Mouse (Mus musculus) intestine, embryonic 14.5 days (tissue): ENCODE measurements around the gene St6galnac3. TPM values are rescaled to one million over a fixed set of nuclear protein-coding genes. Genes with fewer than 3 reads are reported as not detected.

Source experiments
- ATAC-seq: fragments of 200-750 bp; cut with Nextera tagmentation; replicated peaks from 2 replicates; pipeline ENCODE4 v1.8.0; 2017; ENCODE audit warnings: low read depth, moderate number of reproducible peaks, moderate TSS enrichment, moderate library complexity; ENCODE audit not compliant: low FRiP score, low TSS enrichment
- DNase-seq: peaks from one replicate; pipeline ENCODE4 v3.0.0-alpha.2; 2018; ENCODE audit warnings: low spot score
- H3K27ac ChIP-seq: fragments of 300-500 bp; sonication (generic); 2 replicates; pipeline ENCODE4 v1.5.1; 2014; ENCODE audit warnings: low read depth, mild to moderate bottlenecking, control low read depth
- H3K27me3 ChIP-seq: fragments of 300-500 bp; sonication (generic); replicated peaks from 2 replicates; pipeline ENCODE4 v1.6.1; 2014; ENCODE audit warnings: low read length, control low read depth; ENCODE audit not compliant: control insufficient read depth, insufficient read depth
- H3K36me3 ChIP-seq: fragments of 300-500 bp; sonication (generic); 2 replicates; pipeline ENCODE4 v1.6.1; 2014; ENCODE audit warnings: low read length, control low read depth; ENCODE audit not compliant: control insufficient read depth, insufficient read depth
- H3K4me1 ChIP-seq: fragments of 300-500 bp; sonication (generic); replicated peaks from 2 replicates; pipeline ENCODE4 v1.6.1; 2014; ENCODE audit warnings: low read length, control low read depth, mixed read lengths; ENCODE audit not compliant: control insufficient read depth, insufficient read depth
- H3K4me2 ChIP-seq: fragments of 300-500 bp; sonication (generic); 2 replicates; pipeline ENCODE4 v1.6.1; 2014; ENCODE audit warnings: low read length
- H3K4me3 ChIP-seq: fragments of 300-500 bp; sonication (generic); 2 replicates; pipeline ENCODE4 v1.5.1; 2014; ENCODE audit warnings: low read depth, low read length, control low read depth, mixed read lengths
- H3K9ac ChIP-seq: fragments of 300-500 bp; sonication (generic); 2 replicates; pipeline ENCODE4 v1.6.1; 2014; ENCODE audit warnings: mild to moderate bottlenecking, low read length
- H3K9me3 ChIP-seq: fragments of 300-500 bp; sonication (generic); 2 replicates; pipeline ENCODE4 v1.6.1; 2016; ENCODE audit warnings: low read length, control low read depth; ENCODE audit not compliant: control insufficient read depth
- WGBS: fragments of 180-500 bp; shearing (Covaris S2); extraction: QIAGEN DNeasy Blood & Tissue Kit; methylation state at CpG from one replicate; pipeline ENCODE4 v1.1.7; 2014; 5-methylcytosine and 5-hydroxymethylcytosine counted together
- polyA plus RNA-seq: library from polyadenylated mRNA; unstranded; fragments of >200 nt; fragmentation: Nextera tagmentation; extraction: Ambion mirVana; gene quantifications from 2 replicates; pipeline ENCODE4 v1.2.1, GENCODE M21; 2014

St6galnac3 gene
- polyA plus RNA-seq, 1 experiment from 2014 or later, result 45.5 TPM

DNA sequence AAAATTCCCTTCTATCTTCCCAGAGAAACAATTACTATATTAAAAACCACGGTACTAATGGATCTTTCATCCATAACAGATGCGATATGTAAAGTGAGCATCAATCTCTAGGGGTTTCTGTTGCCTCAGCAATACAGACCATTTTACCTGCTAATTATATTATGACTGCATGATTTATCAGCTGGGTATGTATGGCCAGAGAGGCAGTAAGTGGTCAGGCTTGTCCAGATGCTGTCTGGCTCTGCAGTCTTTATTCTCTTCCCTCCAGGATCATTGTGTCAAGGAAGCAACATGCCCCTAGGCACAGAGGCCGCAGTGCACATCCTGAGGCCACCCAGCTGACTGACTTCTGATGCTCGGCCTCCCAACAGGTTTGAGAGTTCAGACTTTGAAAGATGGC is 222.5 kb downstream of the St6galnac3 start:
- Histone ChIP-seq H3K4me1 (no peaks in the 10 kb centered on the region), H3K27me3 (no peaks in the 10 kb centered on the region), H3K9me3 (no peaks in the 10 kb centered on the region), H3K27ac (no peak overlapping the region), H3K9ac (no peak overlapping the region), H3K4me2 (no peak overlapping the region), H3K4me3 (no peak overlapping the region), H3K36me3 (0 out of 2 replicates have a peak, but pooled peaks cover 6% of the 10 kb centered on the region)
- no peak for DNase-seq
- 77% methylated on average over 4 of the region's 4 CpGs for WGBS
- no peak for ATAC-seq

GRCm38 (mm10) chr3:153501333-153501877 is 223.6 kb downstream of the St6galnac3 start:
- 58% methylated on average over 3 of the region's 3 CpGs for WGBS
- ATAC-seq, result no peak

GRCm38 (mm10) chr3:153492986-153493385 is 232.0 kb downstream of the St6galnac3 start:
- Histone ChIP-seq H3K4me3 (no peak overlapping the region), H3K27ac (no peak overlapping the region), H3K4me2 (no peak overlapping the region), H3K9ac (no peak overlapping the region), H3K27me3 (no peaks in the 10 kb centered on the region), H3K4me1 (peaks cover 4% of the 10 kb centered on the region; the same call in 1 of the 2 replicates), H3K36me3 (no peaks in the 10 kb centered on the region), H3K9me3 (no peaks in the 10 kb centered on the region)
- ATAC-seq (no peak), DNase-seq (no peak)
- WGBS, result 55% methylated on average over 1 of the region's 1 CpGs

More at GRCm38 (mm10) chr3:153501333-153501877, 223.6 kb downstream of the St6galnac3 start:
- H3K36me3 ChIP-seq, result 0 out of 2 replicates have a peak, but pooled peaks cover 3% of the 10 kb centered on the region
- H3K27ac ChIP-seq, result no peak overlapping the region
- no peaks in the 10 kb centered on the region for H3K9me3 ChIP-seq
- no peak overlapping the region for H3K9ac ChIP-seq
- H3K4me1 ChIP-seq, result no peaks in the 10 kb centered on the region
- peak; percentile 79 for DNase-seq
- no peak overlapping the region for H3K4me2 ChIP-seq
- H3K27me3 ChIP-seq, result no peaks in the 10 kb centered on the region
- H3K4me3 ChIP-seq, result no peak overlapping the region

GRCm38 (mm10) chr3:153489718-153490117 is 235.3 kb downstream of the St6galnac3 start:
- H3K36me3 ChIP-seq, result no peaks in the 10 kb centered on the region

DNA sequence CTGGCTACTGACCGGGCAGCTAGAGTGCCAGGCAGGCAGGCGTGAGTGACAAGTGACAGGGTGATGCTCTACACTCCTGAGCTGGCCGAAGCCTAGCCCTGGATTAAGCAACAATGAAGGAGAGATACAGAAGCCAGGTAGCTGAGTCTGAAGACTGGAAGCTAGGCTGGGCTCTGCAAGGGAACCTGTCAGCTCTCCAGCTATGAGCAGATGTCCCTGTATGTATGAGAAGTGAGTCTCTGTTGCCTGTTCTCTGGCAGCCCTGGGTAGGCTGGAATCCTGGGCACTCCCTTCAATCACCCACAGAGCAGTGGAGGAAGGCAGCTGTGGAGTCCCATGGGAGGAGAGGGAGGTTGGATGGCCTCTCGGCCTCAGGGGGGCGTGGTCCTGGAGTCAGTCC is 236.0 kb downstream of the St6galnac3 start:
- no peaks in the 10 kb centered on the region for H3K27me3 ChIP-seq
- H3K9ac ChIP-seq, result no peak overlapping the region
- H3K4me2 ChIP-seq, result no peak overlapping the region
- H3K4me3 ChIP-seq, result no peak overlapping the region
- ATAC-seq (no peak), DNase-seq (no peak)
- no peaks in the 10 kb centered on the region for H3K36me3 ChIP-seq
- peaks cover 4% of the 10 kb centered on the region; the same call in 1 of the 2 replicates for H3K4me1 ChIP-seq
- WGBS, result 84% methylated on average over 5 of the region's 5 CpGs
- no peaks in the 10 kb centered on the region for H3K9me3 ChIP-seq
- no peak overlapping the region for H3K27ac ChIP-seq

More at GRCm38 (mm10) chr3:153489718-153490117, 235.3 kb downstream of the St6galnac3 start:
- no peaks in the 10 kb centered on the region for H3K9me3 ChIP-seq
- ATAC-seq (no peak), DNase-seq (no peak)
- no peak overlapping the region for H3K4me3 ChIP-seq
- H3K4me2 ChIP-seq, result no peak overlapping the region
- H3K9ac ChIP-seq, result no peak overlapping the region
- H3K27me3 ChIP-seq, result no peaks in the 10 kb centered on the region
- peaks cover 4% of the 10 kb centered on the region; the same call in 1 of the 2 replicates for H3K4me1 ChIP-seq
- H3K27ac ChIP-seq, result no peak overlapping the region
- 78% methylated on average over 9 of the region's 9 CpGs for WGBS

GRCm38 (mm10) chr3:153485176-153485575 is 239.8 kb downstream of the St6galnac3 start:
- ATAC-seq (no peak), DNase-seq (no peak)
- H3K27ac ChIP-seq, result no peak overlapping the region
- no peak overlapping the region for H3K4me2 ChIP-seq
- H3K36me3 ChIP-seq, result no peaks in the 10 kb centered on the region
- H3K9me3 ChIP-seq, result no peaks in the 10 kb centered on the region
- no peaks in the 10 kb centered on the region for H3K4me1 ChIP-seq
- no peak overlapping the region for H3K4me3 ChIP-seq
- 85% methylated on average over 5 of the region's 5 CpGs for WGBS
- no peaks in the 10 kb centered on the region for H3K27me3 ChIP-seq
- H3K9ac ChIP-seq, result no peak overlapping the region

DNA sequence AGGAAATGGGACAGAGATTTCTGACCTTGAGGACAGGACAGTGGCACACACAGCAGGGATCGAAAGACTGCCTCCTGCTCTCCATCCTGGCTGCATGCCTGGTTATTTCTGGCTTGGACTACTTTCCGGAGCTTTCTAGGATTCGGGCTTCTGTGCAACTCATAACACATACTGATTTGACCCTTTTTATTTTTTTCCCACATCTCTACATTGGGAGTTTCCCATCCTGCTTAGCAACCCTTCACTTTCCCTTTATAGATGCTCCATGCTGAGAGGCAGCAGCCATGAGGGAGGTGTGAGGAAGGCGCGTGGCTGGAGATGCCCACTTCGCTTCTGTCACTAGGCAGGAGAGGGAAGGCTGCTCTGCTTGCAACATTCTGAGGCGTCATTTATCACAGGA is 240.3 kb downstream of the St6galnac3 start:
- no peaks in the 10 kb centered on the region for H3K36me3 ChIP-seq
- H3K4me1 ChIP-seq, result no peaks in the 10 kb centered on the region
- H3K27ac ChIP-seq, result no peak overlapping the region
- H3K4me3 ChIP-seq, result no peak overlapping the region
- DNase-seq, result no peak
- 83% methylated on average over 7 of the region's 7 CpGs for WGBS
- H3K4me2 ChIP-seq, result no peak overlapping the region
- no peak for ATAC-seq
- H3K27me3 ChIP-seq, result no peaks in the 10 kb centered on the region
- H3K9ac ChIP-seq, result no peak overlapping the region
- H3K9me3 ChIP-seq, result no peaks in the 10 kb centered on the region

GRCm38 (mm10) chr3:153483691-153484090 is 241.3 kb downstream of the St6galnac3 start:
- Histone ChIP-seq H3K4me2 (no peak overlapping the region), H3K4me3 (no peak overlapping the region), H3K9ac (no peak overlapping the region), H3K36me3 (no peaks in the 10 kb centered on the region), H3K4me1 (no peaks in the 10 kb centered on the region), H3K9me3 (no peaks in the 10 kb centered on the region), H3K27ac (no peak overlapping the region), H3K27me3 (no peaks in the 10 kb centered on the region)
- WGBS, result 92% methylated on average over 4 of the region's 4 CpGs
- ATAC-seq (no peak), DNase-seq (no peak)

DNA sequence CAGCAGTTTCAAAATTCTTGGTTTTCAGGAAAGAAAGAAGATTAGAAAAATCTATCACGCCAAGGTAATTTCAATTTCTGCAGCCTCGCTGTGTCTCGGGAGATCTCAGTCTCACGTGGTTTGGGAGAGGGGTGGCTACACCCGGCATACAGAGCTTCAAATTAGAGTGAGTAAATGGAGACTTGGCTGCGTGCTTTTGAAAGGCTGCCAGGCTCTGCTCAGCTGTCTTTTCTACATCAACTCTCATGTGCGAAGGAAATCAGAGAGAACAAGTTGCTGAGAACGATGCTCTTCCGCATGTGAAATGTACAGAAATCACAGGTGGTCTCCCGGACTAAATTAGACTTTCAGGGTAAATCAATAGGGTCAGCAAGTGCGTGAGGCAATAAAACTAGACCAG is 242.9 kb downstream of the St6galnac3 start:
- no peaks in the 10 kb centered on the region for H3K36me3 ChIP-seq
- no peak overlapping the region for H3K4me2 ChIP-seq
- no peak overlapping the region for H3K27ac ChIP-seq
- H3K9me3 ChIP-seq, result no peaks in the 10 kb centered on the region
- H3K4me1 ChIP-seq, result no peaks in the 10 kb centered on the region
- no peak overlapping the region for H3K9ac ChIP-seq
- no peak for DNase-seq
- ATAC-seq, result no peak
- no peaks in the 10 kb centered on the region for H3K27me3 ChIP-seq
- H3K4me3 ChIP-seq, result no peak overlapping the region
- WGBS, result 77% methylated on average over 11 of the region's 11 CpGs
